Mouse (Mus musculus) left cerebral cortex, postnatal 10 days (tissue): Measurements from ENCODE around the gene Ndrg4. TPM values are rescaled to one million over a fixed set of nuclear protein-coding genes. Genes with fewer than 3 reads are reported as not detected.
"Not testable (repeated sequence)": the region's sequence is repeated elsewhere in the genome, so short reads cannot be mapped to it uniquely, and the experiment has no call there.

Experiments
- DNase-seq, 2 experiments: peaks; one replicate each; pipeline ENCODE4 v3.0.0; 2021 to 2022; ENCODE audit warnings: low spot score in 2 of 2, mixed read lengths in 1 of 2; ENCODE audit errors: extremely low spot score in 1 of 2
- intact Hi-C: fragments of 180-260 bp; cut with DNase I; formaldehyde crosslinking; loops from one replicate; pipeline ENCODE4 v1.15.1; 2025
- total RNA-seq, 2 experiments: library from RNA; stranded (reverse); gene quantifications; 2 replicates each; pipeline ENCODE4 v1.2.3; 2021

Ndrg4 gene
- total RNA-seq, result 1,000 to 10,000 TPM; 1,340 to 1,419 TPM

- intact Hi-C loops, result no loop called here
- no peak for DNase-seq
Measured at GRCm38 (mm10) chr8:95676631-95677030, at the start of gene Ndrg4. Gene Ndrg4 (plus strand): TSS chr8:95676980.

GRCm38 (mm10) chr8:95632840-95633239 is 43.9 kb upstream of the Ndrg4 start:
- intact Hi-C loops, result no loop called here

GRCm38 (mm10) chr8:95633262-95634062 is 43.3 kb upstream of the Ndrg4 start, which contains the start of gene Gins3:
Gene Gins3 (plus strand): TSS chr8:95633453.
- peak; percentile 87 to 93 for DNase-seq
- intact Hi-C loops, result no loop called here

More at GRCm38 (mm10) chr8:95632840-95633239, 43.9 kb upstream of the Ndrg4 start:
- no peak for DNase-seq

GRCm38 (mm10) chr8:95634063-95634340 is 42.8 kb upstream of the Ndrg4 start:
- DNase-seq, result no peak
- intact Hi-C loops, result no loop called here

- DNase-seq, result no peak
- intact Hi-C loops, result no loop called here
Measured at GRCm38 (mm10) chr8:95644942-95645341, 31.8 kb upstream of the Ndrg4 start.

- no peak for DNase-seq
- intact Hi-C loops, result no loop called here
Measured at GRCm38 (mm10) chr8:95648251-95648650, 28.5 kb upstream of the Ndrg4 start.

GRCm38 (mm10) chr8:95653351-95653750 is 23.4 kb upstream of the Ndrg4 start:
- intact Hi-C loops, result no loop called here
- no peak for DNase-seq

- intact Hi-C loops, result no loop called here
Measured at GRCm38 (mm10) chr8:95655831-95656230, 20.9 kb upstream of the Ndrg4 start.

GRCm38 (mm10) chr8:95656316-95657002 is 20.3 kb upstream of the Ndrg4 start:
- no peak for DNase-seq
- intact Hi-C loops, result no loop called here

More at GRCm38 (mm10) chr8:95655831-95656230, 20.9 kb upstream of the Ndrg4 start:
- DNase-seq, result no peak

GRCm38 (mm10) chr8:95657523-95657922 is 19.3 kb upstream of the Ndrg4 start:
- intact Hi-C loops, result no loop called here
- DNase-seq, result no peak

GRCm38 (mm10) chr8:95660334-95660882 is 16.4 kb upstream of the Ndrg4 start:
- no peak for DNase-seq
- intact Hi-C loops, result no loop called here

GRCm38 (mm10) chr8:95661085-95661484 is 15.7 kb upstream of the Ndrg4 start:
- intact Hi-C loops, result no loop called here
- no peak for DNase-seq

GRCm38 (mm10) chr8:95661575-95661974 is 15.2 kb upstream of the Ndrg4 start:
- no peak for DNase-seq
- intact Hi-C loops, result no loop called here

GRCm38 (mm10) chr8:95662885-95663598 is 13.7 kb upstream of the Ndrg4 start:
- no peak for DNase-seq
- intact Hi-C loops, result no loop called here

- intact Hi-C loops, result no loop called here
- DNase-seq, result no peak
Measured at GRCm38 (mm10) chr8:95663599-95663949, 13.2 kb upstream of the Ndrg4 start.

GRCm38 (mm10) chr8:95665813-95666452 is 10.8 kb upstream of the Ndrg4 start:
- DNase-seq, intact Hi-C loops: not testable (repeated sequence)

- intact Hi-C loops, result no loop called here
- no peak for DNase-seq
Measured at GRCm38 (mm10) chr8:95668163-95668958, 8.4 kb upstream of the Ndrg4 start.

- DNase-seq, result no peak
- intact Hi-C loops, result no loop called here
Measured at GRCm38 (mm10) chr8:95669967-95670366, 6.8 kb upstream of the Ndrg4 start.
